Mouse (Mus musculus) embryonic facial prominence, embryonic 12.5 days (tissue): Measurements from ENCODE around the gene Hrasls. TPM values are rescaled to one million over a fixed set of nuclear protein-coding genes. Genes with fewer than 3 reads are reported as not detected.

Source experiments
- ATAC-seq: fragments of 200-750 bp; cut with Nextera tagmentation; 2 replicates; pipeline ENCODE4 v1.8.0; 2017; ENCODE audit not compliant: insufficient number of reproducible peaks, insufficient read depth, low FRiP score, low TSS enrichment
- H3K27ac ChIP-seq: fragments of 300-500 bp; sonication (generic); 2 replicates; pipeline ENCODE4 v1.5.1; 2016; ENCODE audit warnings: mild to moderate bottlenecking
- H3K27me3 ChIP-seq: fragments of 300-500 bp; sonication (generic); 2 replicates; pipeline ENCODE4 v1.6.1; 2016; ENCODE audit warnings: mild to moderate bottlenecking, moderate library complexity
- H3K36me3 ChIP-seq: fragments of 300-500 bp; sonication (generic); 2 replicates; pipeline ENCODE4 v1.6.1; 2016; ENCODE audit warnings: mild to moderate bottlenecking
- H3K4me1 ChIP-seq: fragments of 300-500 bp; sonication (generic); 2 replicates; pipeline ENCODE4 v1.6.1; 2016
- H3K4me2 ChIP-seq: fragments of 300-500 bp; sonication (generic); replicated peaks from 2 replicates; pipeline ENCODE4 v1.6.1; 2016; ENCODE audit warnings: mild to moderate bottlenecking, moderate library complexity
- H3K4me3 ChIP-seq: fragments of 300-500 bp; sonication (generic); 2 replicates; pipeline ENCODE4 v1.5.1; 2016; ENCODE audit warnings: mild to moderate bottlenecking
- H3K9ac ChIP-seq: fragments of 300-500 bp; sonication (generic); 2 replicates; pipeline ENCODE4 v1.6.1; 2016; ENCODE audit warnings: mild to moderate bottlenecking, moderate library complexity
- H3K9me3 ChIP-seq: fragments of 300-500 bp; sonication (generic); 2 replicates; pipeline ENCODE4 v1.6.1; 2016; ENCODE audit warnings: mild to moderate bottlenecking, moderate library complexity
- WGBS: fragments of 180-500 bp; shearing (Covaris S2); methylation state at CpG from one replicate; pipeline ENCODE4 v1.1.7; 2016; 5-methylcytosine and 5-hydroxymethylcytosine counted together
- polyA plus RNA-seq: library from polyadenylated mRNA; unstranded; fragments of >200 nt; fragmentation: Nextera tagmentation; extraction: Ambion mirVana; gene quantifications from 2 replicates; pipeline ENCODE4 v1.2.1, GENCODE M21; 2016

Hrasls gene
- 2.1 and 2.4 TPM in 2 replicates for polyA plus RNA-seq

DNA sequence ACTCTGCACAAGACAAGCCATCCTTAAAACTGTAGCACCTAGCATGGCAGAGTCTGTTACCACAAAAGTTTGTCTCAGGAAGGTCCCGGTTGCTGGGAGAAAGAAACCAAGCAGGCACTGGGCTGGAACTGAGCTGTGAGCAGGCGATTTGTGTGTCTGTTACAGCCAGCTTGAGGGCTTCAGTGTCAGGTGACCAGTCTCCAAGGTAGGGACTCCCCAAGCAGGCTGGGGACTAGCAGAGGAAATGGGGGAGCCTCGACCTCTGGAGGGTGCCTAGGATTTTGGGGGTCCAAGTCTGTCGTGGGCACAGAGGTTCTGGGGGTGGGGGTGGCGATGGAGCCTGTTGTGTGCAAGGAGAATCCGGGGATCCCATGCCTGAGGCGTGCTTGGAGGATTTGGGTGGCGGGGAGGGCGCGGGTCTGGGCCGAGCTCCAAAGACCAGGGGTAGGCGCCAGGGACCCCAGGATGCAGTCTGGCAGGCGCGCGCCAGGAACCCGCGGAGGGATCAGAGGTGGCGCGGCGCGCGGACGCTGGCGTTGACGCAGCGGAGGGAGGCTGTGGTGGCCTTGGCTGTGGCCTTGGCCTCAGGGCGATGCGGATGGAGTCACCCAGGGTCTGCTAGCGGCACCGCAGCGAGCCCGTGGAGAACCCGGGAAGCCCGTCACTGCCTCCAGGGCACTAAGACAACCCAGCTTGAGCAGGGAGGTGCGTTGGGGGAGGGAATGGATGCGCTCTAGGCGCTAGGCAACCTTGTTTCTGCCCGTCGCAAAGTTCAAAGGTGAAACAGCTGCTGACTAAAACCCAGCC lies at the start of gene Hrasls:
Hrasls (plus strand) TSS at position 91 of the 807 bp plus-strand sequence.
- Histone ChIP-seq H3K27me3 (peaks cover 22% of the 10 kb centered on the region), H3K9me3 (no peaks in the 10 kb centered on the region), H3K9ac (peak within 1 kb of the TSS; percentile 62), H3K4me1 (no peaks in the 10 kb centered on the region), H3K4me2 (peak within 1 kb of the TSS; percentile 94), H3K4me3 (peak within 1 kb of the TSS; percentile 49), H3K27ac (no peak within 1 kb of the TSS), H3K36me3 (no peaks in the 10 kb centered on the region)
- peak; percentile 60; the same call in 1 of the 2 replicates for ATAC-seq
- 2% methylated on average over 39 of the region's 39 CpGs for WGBS

DNA sequence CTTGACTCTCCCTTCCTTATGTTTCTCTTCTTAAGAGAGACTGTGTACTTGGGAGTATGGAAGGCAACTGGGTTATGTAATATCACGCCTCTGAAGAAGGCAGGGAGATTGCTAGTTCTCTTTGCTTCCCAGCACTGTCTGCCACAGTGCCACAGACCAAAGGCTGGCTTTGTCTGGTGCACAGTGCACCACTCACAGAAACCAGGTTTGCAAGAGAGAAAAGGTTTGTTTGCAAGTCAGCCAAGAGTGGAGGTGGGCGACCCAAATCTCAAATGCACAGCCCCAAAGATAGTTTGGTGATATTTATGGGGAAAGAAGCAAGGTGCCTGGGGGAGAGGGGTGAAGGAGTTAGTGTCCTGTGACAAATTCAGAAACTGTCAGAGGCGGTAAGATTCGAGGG lies 47.2 kb upstream of the Hrasls start:
- H3K4me3 ChIP-seq, result no peak overlapping the region
- no peak for ATAC-seq
- no peak overlapping the region for H3K4me2 ChIP-seq
- 86% methylated on average over 4 of the region's 4 CpGs for WGBS
- no peaks in the 10 kb centered on the region for H3K27me3 ChIP-seq
- H3K4me1 ChIP-seq, result no peaks in the 10 kb centered on the region
- H3K27ac ChIP-seq, result no peak overlapping the region
- no peak overlapping the region for H3K9ac ChIP-seq
- peaks cover 5% of the 10 kb centered on the region; the same call in 1 of the 2 replicates for H3K9me3 ChIP-seq
- no peaks in the 10 kb centered on the region for H3K36me3 ChIP-seq

DNA sequence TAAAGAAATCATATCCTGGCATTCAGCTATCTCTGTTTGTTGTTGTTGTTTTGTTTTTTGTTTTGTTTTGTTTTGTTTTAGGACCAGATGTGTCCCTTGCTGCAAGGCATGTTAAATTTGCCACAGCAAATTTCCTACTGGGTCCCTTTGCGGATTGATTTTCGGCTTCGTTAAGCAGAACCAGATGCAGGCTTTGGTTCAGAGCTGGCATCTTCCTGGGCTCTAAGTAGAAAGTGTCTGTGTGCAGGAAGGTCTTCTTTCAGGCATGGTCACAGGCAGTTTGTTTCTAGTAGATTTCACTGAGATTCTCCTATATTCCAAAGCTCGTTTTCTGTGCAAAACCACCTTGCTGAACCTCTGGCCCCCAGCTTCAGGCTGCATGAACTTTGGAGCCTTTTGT lies 42.4 kb upstream of the Hrasls start:
- Histone ChIP-seq H3K9ac (no peak overlapping the region), H3K36me3 (no peaks in the 10 kb centered on the region), H3K4me1 (no peaks in the 10 kb centered on the region), H3K27ac (no peak overlapping the region), H3K4me2 (no peak overlapping the region), H3K27me3 (no peaks in the 10 kb centered on the region), H3K9me3 (no peaks in the 10 kb centered on the region), H3K4me3 (no peak overlapping the region)
- 55% methylated on average over 4 of the region's 4 CpGs for WGBS
- ATAC-seq, result no peak

DNA sequence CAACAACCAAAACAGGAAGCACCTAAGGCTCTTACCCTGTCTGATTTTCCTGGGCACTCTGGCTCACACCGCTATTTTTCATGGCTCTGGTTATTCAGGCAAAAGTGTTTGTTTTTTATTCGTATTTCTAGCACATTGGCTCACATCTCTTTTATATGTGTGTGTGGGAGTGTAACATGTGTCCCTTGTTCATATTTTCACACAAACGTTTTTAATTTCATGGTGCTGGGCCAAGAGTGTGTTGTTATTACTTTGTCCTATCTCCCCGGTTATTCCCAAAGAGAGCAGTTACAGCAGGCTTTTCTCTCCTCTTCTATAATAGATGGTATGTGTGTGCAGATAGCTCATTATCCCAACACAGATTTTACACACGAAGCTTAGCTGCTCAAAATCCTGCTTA lies 37.8 kb upstream of the Hrasls start:
- H3K4me1 ChIP-seq, result no peaks in the 10 kb centered on the region
- no peak for ATAC-seq
- H3K4me2 ChIP-seq, result no peak overlapping the region
- no peaks in the 10 kb centered on the region for H3K36me3 ChIP-seq
- no peak overlapping the region for H3K9ac ChIP-seq
- no peaks in the 10 kb centered on the region for H3K9me3 ChIP-seq
- H3K4me3 ChIP-seq, result no peak overlapping the region
- WGBS, result 80% methylated on average over 5 of the region's 5 CpGs
- no peak overlapping the region for H3K27ac ChIP-seq
- H3K27me3 ChIP-seq, result no peaks in the 10 kb centered on the region

DNA sequence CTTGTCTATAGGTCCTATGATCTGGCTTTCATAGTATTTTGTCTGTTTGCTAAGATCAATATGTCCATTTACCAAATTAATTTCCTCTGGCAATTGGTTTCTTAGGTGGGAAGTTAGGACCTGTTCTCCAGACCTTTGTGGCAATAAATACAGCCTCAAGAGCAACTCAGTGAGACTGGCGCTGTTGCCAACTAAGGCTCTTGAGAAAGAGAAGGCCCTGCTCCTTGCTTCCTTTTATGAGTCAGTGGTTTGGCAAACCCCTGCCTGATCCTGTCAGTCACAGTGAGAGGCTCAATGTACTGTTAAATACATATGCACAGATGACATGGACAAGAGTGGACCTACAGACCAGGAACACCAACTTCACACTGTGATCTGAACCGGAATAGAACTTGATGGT lies 36.3 kb upstream of the Hrasls start:
- ATAC-seq, result no peak
- 92% methylated on average over 2 of the region's 2 CpGs for WGBS
- no peaks in the 10 kb centered on the region for H3K27me3 ChIP-seq
- no peaks in the 10 kb centered on the region for H3K4me1 ChIP-seq
- H3K4me2 ChIP-seq, result no peak overlapping the region
- no peaks in the 10 kb centered on the region for H3K36me3 ChIP-seq
- no peak overlapping the region for H3K9ac ChIP-seq
- H3K4me3 ChIP-seq, result no peak overlapping the region
- H3K27ac ChIP-seq, result no peak overlapping the region
- H3K9me3 ChIP-seq, result no peaks in the 10 kb centered on the region

DNA sequence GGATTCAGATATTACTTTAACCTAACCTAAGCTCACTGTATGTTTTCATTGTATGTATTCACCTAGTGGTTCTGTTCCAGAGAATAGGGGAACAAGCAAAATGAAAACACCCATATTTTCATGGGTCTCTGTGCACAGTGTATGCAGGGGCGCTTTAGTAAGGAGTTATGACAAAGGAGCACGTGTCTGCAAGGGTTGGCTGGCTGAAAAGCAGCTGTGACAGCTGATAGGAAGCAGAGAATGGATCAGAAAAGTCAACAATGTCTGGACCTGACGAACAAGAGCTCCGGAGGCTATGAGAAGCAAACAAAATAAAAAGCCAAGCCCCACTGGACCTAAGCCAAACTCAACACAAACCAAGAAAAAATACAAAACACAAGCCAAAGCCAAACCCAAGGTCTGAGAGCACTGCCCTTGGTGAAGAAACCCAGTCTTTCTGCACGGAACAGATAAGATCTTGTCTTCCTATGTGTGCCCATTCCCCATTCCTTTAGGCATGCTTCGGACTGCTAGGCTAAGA lies 34.6 kb upstream of the Hrasls start:
- 58% methylated on average over 6 of the region's 6 CpGs for WGBS
- ATAC-seq, result peak; percentile 47; the same call in 1 of the 2 replicates
- no peaks in the 10 kb centered on the region for H3K9me3 ChIP-seq
- H3K9ac ChIP-seq, result no peak overlapping the region
- H3K36me3 ChIP-seq, result no peaks in the 10 kb centered on the region
- no peaks in the 10 kb centered on the region for H3K27me3 ChIP-seq
- no peak overlapping the region for H3K4me2 ChIP-seq
- no peak overlapping the region for H3K4me3 ChIP-seq
- H3K4me1 ChIP-seq, result no peaks in the 10 kb centered on the region
- no peak overlapping the region for H3K27ac ChIP-seq

DNA sequence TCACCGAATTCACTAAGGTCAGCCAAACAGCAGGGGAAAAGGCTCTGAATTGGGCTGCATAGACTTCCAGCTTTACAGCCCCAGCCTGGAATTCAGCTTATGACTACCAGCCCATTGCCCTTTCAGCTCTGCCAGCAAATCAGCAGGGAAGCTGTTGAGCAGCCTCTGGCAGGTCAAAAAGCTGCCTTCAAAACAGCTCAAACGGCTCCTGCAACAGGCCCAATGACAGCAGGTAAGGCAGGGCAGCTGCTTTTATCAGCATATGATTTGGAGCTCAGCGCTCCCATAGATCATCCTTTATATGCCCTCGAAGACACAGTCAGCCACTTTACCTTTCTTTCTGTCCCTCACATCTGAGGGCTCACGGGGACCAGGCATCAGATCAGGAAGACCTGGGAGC lies 16.6 kb upstream of the Hrasls start:
- Histone ChIP-seq H3K4me2 (no peak overlapping the region), H3K27ac (no peak overlapping the region), H3K9ac (no peak overlapping the region), H3K4me1 (peaks cover 8% of the 10 kb centered on the region; the same call in 1 of the 2 replicates), H3K36me3 (no peaks in the 10 kb centered on the region), H3K27me3 (no peaks in the 10 kb centered on the region), H3K4me3 (no peak overlapping the region), H3K9me3 (no peaks in the 10 kb centered on the region)
- 44% methylated on average over 5 of the region's 5 CpGs for WGBS
- no peak for ATAC-seq

DNA sequence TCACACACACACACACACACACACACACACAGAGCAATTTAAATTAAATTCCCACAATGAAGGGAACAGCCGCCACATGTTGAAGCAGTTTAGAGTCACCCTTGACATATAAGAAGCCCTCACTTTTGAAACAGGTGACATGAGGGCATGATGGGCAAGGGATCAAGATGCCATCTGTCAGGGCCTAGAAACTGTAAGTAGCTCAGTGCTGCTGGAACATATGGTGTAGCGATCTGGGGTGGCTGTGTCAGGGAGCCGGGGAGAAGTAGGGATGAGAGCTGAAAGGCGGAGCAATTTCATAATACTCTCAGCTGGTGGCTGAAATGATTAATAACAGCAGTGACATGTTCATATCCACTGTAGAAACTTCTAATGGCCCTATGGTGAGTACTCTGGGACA lies 15.5 kb upstream of the Hrasls start:
- Histone ChIP-seq H3K27ac (no peak overlapping the region), H3K27me3 (no peaks in the 10 kb centered on the region), H3K9me3 (no peaks in the 10 kb centered on the region), H3K4me3 (no peak overlapping the region), H3K36me3 (no peaks in the 10 kb centered on the region), H3K9ac (no peak overlapping the region), H3K4me2 (no peak overlapping the region), H3K4me1 (peaks cover 13% of the 10 kb centered on the region)
- no peak for ATAC-seq
- WGBS, result 67% methylated on average over 4 of the region's 4 CpGs

DNA sequence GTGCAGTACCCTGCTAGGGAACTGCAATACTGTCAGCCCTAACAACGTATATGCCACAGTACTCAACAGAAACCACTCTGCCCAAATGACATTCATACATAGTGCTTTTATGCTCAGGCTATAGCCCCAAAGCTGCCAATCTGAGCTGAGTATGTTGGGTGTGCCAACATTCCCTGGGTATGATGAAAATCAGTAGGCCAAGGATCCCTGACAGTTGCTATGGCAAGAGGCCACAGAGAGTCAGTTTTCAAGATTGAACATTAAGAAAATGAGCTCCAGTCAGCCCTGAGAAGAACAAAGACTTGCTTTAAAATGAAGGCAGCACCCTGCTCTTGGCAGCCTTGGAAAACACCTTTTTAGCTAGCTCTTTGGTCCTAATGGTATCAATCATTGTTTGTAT lies 14.3 kb upstream of the Hrasls start:
- 81% methylated on average over 1 of the region's 1 CpGs for WGBS
- Histone ChIP-seq H3K4me1 (peaks cover 13% of the 10 kb centered on the region), H3K4me3 (no peak overlapping the region), H3K36me3 (no peaks in the 10 kb centered on the region), H3K9ac (no peak overlapping the region), H3K27ac (no peak overlapping the region), H3K27me3 (no peaks in the 10 kb centered on the region), H3K9me3 (no peaks in the 10 kb centered on the region), H3K4me2 (no peak overlapping the region)
- no peak for ATAC-seq

DNA sequence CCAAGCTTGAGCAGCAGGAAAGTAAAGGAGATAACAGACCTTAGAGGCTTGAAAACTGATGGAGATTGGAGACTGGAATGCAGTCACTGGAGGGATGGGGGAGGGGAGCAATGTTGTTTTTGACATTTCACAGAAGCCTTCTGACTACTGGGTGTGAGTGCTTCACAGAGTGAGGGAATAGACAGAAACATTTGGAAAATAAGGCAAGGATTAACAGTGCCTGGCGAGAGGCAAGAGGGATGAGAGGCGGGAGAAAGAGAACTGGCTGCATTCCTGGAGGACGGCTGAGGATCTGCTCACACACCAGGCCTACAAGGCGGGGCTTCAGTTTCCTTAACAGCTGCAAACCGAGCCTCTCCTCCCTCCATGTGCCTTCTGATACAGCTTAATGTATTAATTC lies 11.0 kb upstream of the Hrasls start:
- Histone ChIP-seq H3K4me1 (peaks cover 13% of the 10 kb centered on the region), H3K9ac (no peak overlapping the region), H3K36me3 (no peaks in the 10 kb centered on the region), H3K4me3 (no peak overlapping the region), H3K27ac (0 out of 2 replicates have a peak overlapping the region, but pooled peaks have one; percentile 17), H3K4me2 (no peak overlapping the region), H3K9me3 (no peaks in the 10 kb centered on the region), H3K27me3 (no peaks in the 10 kb centered on the region)
- 7% methylated on average over 5 of the region's 5 CpGs for WGBS
- peak; percentile 35; the same call in 1 of the 2 replicates for ATAC-seq

DNA sequence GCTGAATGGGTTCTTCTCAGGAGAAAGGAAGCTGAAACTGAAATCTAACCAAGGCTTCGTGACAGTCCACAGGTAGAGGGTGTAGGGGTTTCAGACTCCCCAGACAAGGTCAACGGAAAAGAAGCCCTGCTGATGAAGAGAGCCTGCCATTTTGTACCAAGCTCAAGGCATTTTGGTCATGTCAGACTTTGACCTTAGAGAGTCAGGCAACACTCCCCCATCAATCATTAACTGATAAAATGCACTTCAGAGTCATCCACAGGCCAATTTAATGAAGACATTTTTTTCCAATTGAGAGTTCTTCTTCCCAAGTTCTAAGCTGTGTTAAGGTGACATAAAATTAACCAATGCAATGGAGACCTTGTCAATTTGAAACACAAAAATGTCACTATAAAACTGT lies 8.3 kb upstream of the Hrasls start:
- Histone ChIP-seq H3K9me3 (no peaks in the 10 kb centered on the region), H3K27ac (no peak overlapping the region), H3K9ac (no peak overlapping the region), H3K4me2 (no peak overlapping the region), H3K4me3 (no peak overlapping the region), H3K36me3 (no peaks in the 10 kb centered on the region), H3K27me3 (no peaks in the 10 kb centered on the region), H3K4me1 (peaks cover 10% of the 10 kb centered on the region; the same call in 1 of the 2 replicates)
- 79% methylated on average over 2 of the region's 2 CpGs for WGBS
- no peak for ATAC-seq

DNA sequence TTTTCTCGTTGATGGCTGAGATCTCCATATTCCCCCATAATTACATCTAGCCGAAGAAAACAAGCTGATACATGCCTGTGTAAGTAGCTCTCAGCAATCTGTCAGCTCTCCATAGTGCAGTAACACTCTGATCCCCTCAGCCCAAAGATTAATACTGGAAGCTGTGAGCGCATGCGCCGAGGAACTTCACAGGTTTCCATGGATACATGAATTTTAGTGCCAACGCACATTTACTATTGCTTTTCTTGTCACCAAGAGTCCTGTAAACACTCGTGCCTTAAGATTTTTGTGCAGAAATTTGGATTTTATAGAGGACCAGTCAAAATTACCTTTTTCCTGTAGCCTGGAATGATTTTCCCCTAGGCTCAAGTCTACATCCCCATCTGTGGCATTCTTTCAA lies 4.6 kb upstream of the Hrasls start:
- H3K27me3 ChIP-seq, result peaks cover 11% of the 10 kb centered on the region; the same call in 1 of the 2 replicates
- no peak overlapping the region for H3K9ac ChIP-seq
- no peaks in the 10 kb centered on the region for H3K4me1 ChIP-seq
- no peaks in the 10 kb centered on the region for H3K36me3 ChIP-seq
- no peak overlapping the region for H3K4me3 ChIP-seq
- no peak overlapping the region for H3K27ac ChIP-seq
- no peak for ATAC-seq
- WGBS, result 80% methylated on average over 7 of the region's 7 CpGs
- no peak overlapping the region for H3K4me2 ChIP-seq
- no peaks in the 10 kb centered on the region for H3K9me3 ChIP-seq
